Mouse (Mus musculus): ENCODE data around the gene Gusb. TPM values are rescaled to one million over a fixed set of nuclear protein-coding genes. Genes with fewer than 3 reads are reported as not detected.
A peak's percentile ranks its signal among the peaks of the same experiment; 100 is the strongest.

Gusb gene
- polyA plus RNA-seq, 1 experiment from 2014 or later = 34.1 TPM

GRCm38 (mm10) chr5:130023067-130023766, 20.4 kb upstream of the Gusb start:
- H3K4me1 ChIP-seq (replicated peaks) = peaks cover 34% of the 10 kb centered on the region
- 0 out of 2 replicates have a peak overlapping the region, but pooled peaks have one; percentile 66 for H3K9ac ChIP-seq
- H3K4me2 ChIP-seq = peak overlapping the region; percentile 90
- H3K36me3 ChIP-seq (replicated peaks) = peaks cover 6% of the 10 kb centered on the region; the same call in 1 of the 2 replicates
- peak overlapping the region; percentile 67 for H3K4me3 ChIP-seq (replicated peaks)
- no peak for ATAC-seq (ENCODE audit: insufficient read depth)
- 37% methylated on average over 12 of the region's 12 CpGs for WGBS (ENCODE audit: insufficient replicate concordance)
- no peaks in the 10 kb centered on the region for H3K9me3 ChIP-seq (replicated peaks)
- peaks cover 14% of the 10 kb centered on the region for H3K27me3 ChIP-seq
- peak overlapping the region; percentile 42; the same call in 1 of the 2 replicates for H3K27ac ChIP-seq (replicated peaks)

- Histone ChIP-seq H3K4me3 (replicated peaks) (peak overlapping the region; percentile 67; the same call in 1 of the 2 replicates), H3K9ac (no peak overlapping the region), H3K27me3 (peaks cover 9% of the 10 kb centered on the region), H3K36me3 (replicated peaks) (peaks cover 13% of the 10 kb centered on the region; the same call in 1 of the 2 replicates), H3K9me3 (replicated peaks) (no peaks in the 10 kb centered on the region), H3K27ac (replicated peaks) (peak overlapping the region; percentile 42; the same call in 1 of the 2 replicates), H3K4me1 (replicated peaks) (peaks cover 34% of the 10 kb centered on the region), H3K4me2 (peak overlapping the region; percentile 90)
- ATAC-seq (ENCODE audit: insufficient read depth) = no peak
- 72% methylated on average over 7 of the region's 7 CpGs for WGBS (ENCODE audit: insufficient replicate concordance)
These were observed 19.5 kb upstream of the Gusb start for GRCm38 (mm10) chr5:130022366-130022765.

GRCm38 (mm10) chr5:130021361-130021966, 18.6 kb upstream of the Gusb start:
- Histone ChIP-seq H3K4me1 (replicated peaks) (peaks cover 34% of the 10 kb centered on the region), H3K4me2 (peak overlapping the region; percentile 90), H3K9me3 (replicated peaks) (no peaks in the 10 kb centered on the region), H3K9ac (no peak overlapping the region), H3K27me3 (peaks cover 1% of the 10 kb centered on the region), H3K27ac (replicated peaks) (0 out of 2 replicates have a peak overlapping the region, but pooled peaks have one; percentile 31), H3K36me3 (replicated peaks) (peaks cover 17% of the 10 kb centered on the region; the same call in 1 of the 2 replicates), H3K4me3 (replicated peaks) (no peak overlapping the region)
- WGBS (ENCODE audit: insufficient replicate concordance) = 51% methylated on average over 5 of the region's 5 CpGs
- ATAC-seq (ENCODE audit: insufficient read depth) = no peak

GRCm38 (mm10) chr5:130019461-130019860, 16.6 kb upstream of the Gusb start:
- Histone ChIP-seq H3K27me3 (no peaks in the 10 kb centered on the region), H3K4me1 (replicated peaks) (peaks cover 27% of the 10 kb centered on the region), H3K4me2 (no peak overlapping the region), H3K4me3 (replicated peaks) (no peak overlapping the region), H3K27ac (replicated peaks) (no peak overlapping the region), H3K9ac (no peak overlapping the region), H3K9me3 (replicated peaks) (no peaks in the 10 kb centered on the region), H3K36me3 (replicated peaks) (peaks cover 35% of the 10 kb centered on the region)
- ATAC-seq (ENCODE audit: insufficient read depth) = no peak
- 72% methylated on average over 8 of the region's 8 CpGs for WGBS (ENCODE audit: insufficient replicate concordance)

GRCm38 (mm10) chr5:130015104-130015503, 12.3 kb upstream of the Gusb start:
- Histone ChIP-seq H3K4me3 (replicated peaks) (no peak overlapping the region), H3K36me3 (replicated peaks) (peaks cover 68% of the 10 kb centered on the region), H3K4me2 (no peak overlapping the region), H3K9me3 (replicated peaks) (peaks cover 7% of the 10 kb centered on the region; the same call in 1 of the 2 replicates), H3K4me1 (replicated peaks) (peaks cover 4% of the 10 kb centered on the region; the same call in 1 of the 2 replicates), H3K27me3 (no peaks in the 10 kb centered on the region), H3K9ac (no peak overlapping the region), H3K27ac (replicated peaks) (no peak overlapping the region)
- 90% methylated on average over 3 of the region's 3 CpGs for WGBS (ENCODE audit: insufficient replicate concordance)
- no peak for ATAC-seq (ENCODE audit: insufficient read depth)

- Histone ChIP-seq H3K4me3 (replicated peaks) (no peak overlapping the region), H3K27ac (replicated peaks) (no peak overlapping the region), H3K9ac (no peak overlapping the region), H3K4me1 (replicated peaks) (0 out of 2 replicates have a peak, but pooled peaks cover 4% of the 10 kb centered on the region), H3K4me2 (no peak overlapping the region), H3K9me3 (replicated peaks) (peaks cover 7% of the 10 kb centered on the region; the same call in 1 of the 2 replicates), H3K36me3 (replicated peaks) (peaks cover 46% of the 10 kb centered on the region), H3K27me3 (no peaks in the 10 kb centered on the region)
- ATAC-seq (ENCODE audit: insufficient read depth) = no peak
- 78% methylated on average over 5 of the region's 5 CpGs for WGBS (ENCODE audit: insufficient replicate concordance)
These were observed 8.1 kb upstream of the Gusb start for GRCm38 (mm10) chr5:130010961-130011360.

- no peaks in the 10 kb centered on the region for H3K27me3 ChIP-seq
- H3K9me3 ChIP-seq (replicated peaks) = peaks cover 7% of the 10 kb centered on the region; the same call in 1 of the 2 replicates
- no peak overlapping the region for H3K4me3 ChIP-seq (replicated peaks)
- no peak overlapping the region for H3K27ac ChIP-seq (replicated peaks)
- no peak overlapping the region for H3K9ac ChIP-seq
- H3K36me3 ChIP-seq (replicated peaks) = peaks cover 35% of the 10 kb centered on the region
- no peak overlapping the region for H3K4me2 ChIP-seq
- 82% methylated on average over 4 of the region's 4 CpGs for WGBS (ENCODE audit: insufficient replicate concordance)
- no peak for ATAC-seq (ENCODE audit: insufficient read depth)
- H3K4me1 ChIP-seq (replicated peaks) = 0 out of 2 replicates have a peak, but pooled peaks cover 4% of the 10 kb centered on the region
These were observed 6.9 kb upstream of the Gusb start for GRCm38 (mm10) chr5:130009784-130010183.

GRCm38 (mm10) chr5:130008034-130008590, 5.3 kb upstream of the Gusb start:
- Histone ChIP-seq H3K4me3 (replicated peaks) (no peak overlapping the region), H3K4me2 (no peak overlapping the region), H3K9me3 (replicated peaks) (peaks cover 7% of the 10 kb centered on the region; the same call in 1 of the 2 replicates), H3K36me3 (replicated peaks) (peaks cover 20% of the 10 kb centered on the region), H3K27me3 (no peaks in the 10 kb centered on the region), H3K27ac (replicated peaks) (no peak overlapping the region), H3K9ac (no peak overlapping the region), H3K4me1 (replicated peaks) (peaks cover 7% of the 10 kb centered on the region)
- WGBS (ENCODE audit: insufficient replicate concordance) = 67% methylated on average over 6 of the region's 6 CpGs
- no peak for ATAC-seq (ENCODE audit: insufficient read depth)

GRCm38 (mm10) chr5:130007344-130007743, 4.5 kb upstream of the Gusb start:
- H3K9ac ChIP-seq = no peak overlapping the region
- no peak for ATAC-seq (ENCODE audit: insufficient read depth)
- peaks cover 19% of the 10 kb centered on the region for H3K36me3 ChIP-seq (replicated peaks)
- peaks cover 12% of the 10 kb centered on the region for H3K4me1 ChIP-seq (replicated peaks)
- H3K27ac ChIP-seq (replicated peaks) = no peak overlapping the region
- no peak overlapping the region for H3K4me2 ChIP-seq
- H3K4me3 ChIP-seq (replicated peaks) = no peak overlapping the region
- no peaks in the 10 kb centered on the region for H3K27me3 ChIP-seq
- peaks cover 7% of the 10 kb centered on the region; the same call in 1 of the 2 replicates for H3K9me3 ChIP-seq (replicated peaks)
- 64% methylated on average over 1 of the region's 1 CpGs for WGBS (ENCODE audit: insufficient replicate concordance)

GRCm38 (mm10) chr5:130003229-130003628, 380 bp upstream of the Gusb start:
- WGBS (ENCODE audit: insufficient replicate concordance) = 39% methylated on average over 7 of the region's 7 CpGs
- H3K27ac ChIP-seq (replicated peaks) = peak overlapping the region; percentile 70
- H3K9ac ChIP-seq = peak overlapping the region; percentile 74
- H3K4me2 ChIP-seq = peak overlapping the region; percentile 88
- H3K4me3 ChIP-seq (replicated peaks) = peak overlapping the region; percentile 68
- peaks cover 35% of the 10 kb centered on the region for H3K4me1 ChIP-seq (replicated peaks)
- ATAC-seq (ENCODE audit: insufficient read depth) = no peak
- H3K36me3 ChIP-seq (replicated peaks) = peaks cover 6% of the 10 kb centered on the region; the same call in 1 of the 2 replicates
- no peaks in the 10 kb centered on the region for H3K9me3 ChIP-seq (replicated peaks)
- no peaks in the 10 kb centered on the region for H3K27me3 ChIP-seq
